Mouse (Mus musculus): ENCODE data around the gene Pilra. TPM values are rescaled to one million over a fixed set of nuclear protein-coding genes. Genes with fewer than 3 reads are reported as not detected.
A peak's percentile ranks its signal among the peaks of the same experiment; 100 is the strongest.

The Pilra gene
- total RNA-seq, 2 experiments from 2014 or later = 6.9 to 10.5 TPM

- no peak for ATAC-seq (replicated peaks; ENCODE audit: poor library complexity)
Measured at GRCm38 (mm10) chr5:137781661-137782060, 54.4 kb downstream of the Pilra start.

DNA sequence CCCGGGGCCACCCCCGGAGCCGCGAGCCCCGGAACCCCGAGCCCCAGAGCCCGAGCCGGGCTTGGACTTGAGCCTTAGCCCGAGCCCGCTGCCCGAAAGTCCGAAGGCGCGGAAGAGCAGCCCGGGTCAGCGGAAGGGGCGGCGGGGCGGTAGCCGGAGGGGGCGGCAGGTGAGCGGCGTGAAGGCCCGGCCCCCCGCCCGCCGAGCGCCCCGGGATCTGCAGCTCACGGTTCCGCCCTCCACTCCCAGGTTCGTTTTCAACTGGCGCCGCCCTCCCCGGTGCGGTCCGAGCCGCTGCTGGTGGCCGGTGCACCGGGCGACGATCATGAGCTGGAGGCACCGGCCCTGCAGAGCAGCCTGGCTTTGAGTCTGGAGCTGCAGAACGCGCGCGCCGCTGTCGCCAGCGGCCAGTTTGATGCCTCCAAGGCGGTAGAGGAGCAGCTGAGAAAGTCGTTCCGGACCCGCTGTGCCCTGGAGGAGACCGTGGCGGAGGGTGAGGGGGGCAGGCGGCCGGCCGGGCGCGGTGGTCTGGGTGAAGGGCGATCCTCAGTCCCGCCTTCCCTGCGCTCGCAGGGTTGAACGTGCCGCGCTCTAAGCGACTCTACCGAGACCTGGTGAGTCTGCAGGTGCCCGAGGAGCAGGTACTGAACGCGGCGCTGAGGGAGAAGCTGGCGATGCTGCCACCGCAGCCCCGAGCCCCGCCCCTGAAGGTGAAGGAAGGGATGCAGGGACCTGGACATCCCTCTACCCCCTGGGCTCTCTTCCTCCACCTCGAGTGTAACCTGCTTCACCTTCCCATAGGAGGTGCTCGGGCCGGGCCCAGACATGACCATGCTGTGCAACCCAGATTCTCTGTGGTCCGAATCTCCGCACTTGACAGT, 56.8 kb downstream of the Pilra start:
- peak; percentile 16; the same call in 1 of the 2 replicates for ATAC-seq (replicated peaks; ENCODE audit: poor library complexity)

- peak; percentile 93 for ATAC-seq (replicated peaks; ENCODE audit: poor library complexity)
Measured at GRCm38 (mm10) chr5:137778635-137779034, 57.4 kb downstream of the Pilra start, which contains the start of gene Ppp1r35. Gene Ppp1r35, plus strand, starts transcription at chr5:137778849.

GRCm38 (mm10) chr5:137777267-137777845, 58.7 kb downstream of the Pilra start:
- ATAC-seq (replicated peaks; ENCODE audit: poor library complexity) = no peak

DNA sequence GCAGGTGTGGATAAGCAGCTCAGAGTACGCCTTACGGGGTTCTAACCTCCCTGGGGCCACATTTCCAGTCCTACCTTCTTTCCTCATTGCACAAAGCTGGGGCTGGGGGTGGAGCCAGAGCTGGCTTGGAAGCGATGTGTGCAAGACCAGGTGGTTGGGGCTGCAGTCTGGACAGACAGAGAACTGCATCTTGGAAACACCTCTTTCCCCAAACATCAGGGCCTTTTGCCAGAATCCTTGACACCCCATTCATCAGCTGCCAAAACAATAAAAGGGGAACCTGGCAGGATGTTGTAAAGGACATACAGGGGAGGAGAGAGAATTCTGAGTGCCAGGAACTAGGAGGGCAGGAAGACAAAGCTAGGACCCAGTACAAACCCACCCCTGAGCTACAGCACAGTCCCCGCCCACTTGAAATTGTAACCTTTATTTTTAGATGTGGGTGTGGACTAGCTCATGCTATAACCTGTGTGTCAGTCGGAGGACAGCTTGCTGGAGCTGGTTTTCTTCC, 59.6 kb downstream of the Pilra start:
- ATAC-seq (replicated peaks; ENCODE audit: poor library complexity) = peak; percentile 46

DNA sequence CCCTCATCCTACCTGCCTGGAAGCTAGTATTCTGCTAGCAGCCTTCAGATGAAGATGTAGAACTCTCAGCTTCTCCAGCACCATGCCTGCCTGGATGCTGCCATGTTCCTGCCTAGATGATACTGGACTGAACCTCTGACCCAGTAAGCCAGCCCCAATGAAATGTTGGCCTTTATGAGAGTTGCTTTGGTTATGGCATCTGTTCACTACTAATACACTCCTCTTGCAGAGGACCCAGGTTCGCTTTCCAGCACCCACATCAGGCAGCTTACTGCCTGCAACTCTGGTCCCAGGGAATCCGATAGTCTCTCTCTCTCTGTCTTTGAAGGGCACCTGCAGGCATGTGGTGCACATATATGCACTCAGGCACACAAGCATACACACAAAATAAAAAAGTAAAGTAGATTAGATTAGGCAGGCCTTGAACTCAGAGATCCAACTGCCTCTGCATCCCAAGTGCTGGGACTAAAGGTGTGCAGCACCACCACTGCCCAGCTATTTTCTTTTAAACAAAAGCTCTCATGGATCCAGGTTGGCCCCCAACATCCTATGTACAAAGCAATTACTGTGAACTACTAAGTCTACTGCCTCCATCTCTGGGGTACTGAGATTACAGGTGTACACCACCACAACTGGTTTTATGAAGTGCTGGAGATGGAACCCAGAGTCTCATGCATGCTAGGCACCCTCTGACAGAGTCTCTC, 60.3 kb downstream of the Pilra start:
- no peak for ATAC-seq (replicated peaks; ENCODE audit: poor library complexity)

DNA sequence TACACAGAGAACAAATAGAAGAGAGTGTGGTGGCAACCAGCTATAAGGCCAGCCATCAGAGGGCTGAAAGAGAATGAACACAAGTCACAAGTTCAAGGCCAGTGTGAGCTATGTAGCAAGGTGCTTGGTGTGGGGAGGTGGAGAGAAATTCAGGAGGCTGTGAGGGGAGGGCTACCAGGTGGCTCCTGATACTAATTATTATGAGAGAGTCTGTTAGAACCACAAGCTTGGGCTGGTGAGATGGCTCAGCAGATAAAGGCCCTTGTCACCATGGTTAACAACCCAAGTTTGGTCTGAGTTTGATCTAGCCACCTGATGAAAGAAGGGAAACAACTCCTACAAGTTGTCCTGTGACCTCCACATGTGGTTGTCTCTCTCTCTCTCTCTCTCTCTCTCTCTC, 63.3 kb downstream of the Pilra start:
- peak; percentile 32 for ATAC-seq (replicated peaks; ENCODE audit: poor library complexity)

Other genes starting within 250 kb of the Pilra start
- gene Mospd3, start 235.2 kb downstream of the Pilra start, total RNA-seq (2015) = 95.4 and 97.5 TPM in 2 replicates
- 3.6 and 5.5 TPM in 2 replicates for gene Mospd3, start 235.2 kb downstream of the Pilra start, total RNA-seq (2017)
- not detected in 2 replicates for gene Pcolce, start 222.5 kb downstream of the Pilra start, total RNA-seq (2015)
- gene Pcolce, start 222.5 kb downstream of the Pilra start, total RNA-seq (2017) = not detected in 2 replicates
- gene Fbxo24, start 207.3 kb downstream of the Pilra start, total RNA-seq (2015) = not detected in 2 replicates
- 0.21 TPM in 1 of 2 replicates, not detected in the other for gene Fbxo24, start 207.3 kb downstream of the Pilra start, total RNA-seq (2017)
- 37.8 and 38.0 TPM in 2 replicates for gene Lrch4, start 207.2 kb downstream of the Pilra start, total RNA-seq (2015)
- 27.3 and 29.5 TPM in 2 replicates for gene Lrch4, start 207.2 kb downstream of the Pilra start, total RNA-seq (2017)
- 5.5 and 8.3 TPM in 2 replicates for gene Gm20605, start 207.1 kb downstream of the Pilra start, total RNA-seq (2015)
- 4.3 and 8.0 TPM in 2 replicates for gene Gm20605, start 207.1 kb downstream of the Pilra start, total RNA-seq (2017)
- 24.9 and 29.5 TPM in 2 replicates for gene Sap25, start 194.9 kb downstream of the Pilra start, total RNA-seq (2015)
- 14.2 and 18.0 TPM in 2 replicates for gene Sap25, start 194.9 kb downstream of the Pilra start, total RNA-seq (2017)
- not detected in 2 replicates for gene Irs3, start 190.6 kb downstream of the Pilra start, total RNA-seq (2015)
- not detected in 2 replicates for gene Irs3, start 190.6 kb downstream of the Pilra start, total RNA-seq (2017)
- 8.6 and 9.8 TPM in 2 replicates for gene Agfg2, start 151.6 kb downstream of the Pilra start, total RNA-seq (2015)
- gene Agfg2, start 151.6 kb downstream of the Pilra start, total RNA-seq (2017) = 10.5 and 14.2 TPM in 2 replicates
- gene Nyap1, start 94.7 kb downstream of the Pilra start, total RNA-seq (2015) = 0.02 and 0.05 TPM in 2 replicates
- gene Nyap1, start 94.7 kb downstream of the Pilra start, total RNA-seq (2017) = 0.07 and 0.17 TPM in 2 replicates
- 39.6 and 58.5 TPM in 2 replicates for gene Tsc22d4, start 90.6 kb downstream of the Pilra start, total RNA-seq (2015)
- 92.1 and 96.5 TPM in 2 replicates for gene Tsc22d4, start 90.6 kb downstream of the Pilra start, total RNA-seq (2017)
- gene Ppp1r35, start 57.4 kb downstream of the Pilra start, total RNA-seq (2015) = 64.5 and 77.4 TPM in 2 replicates
- 38.4 and 38.6 TPM in 2 replicates for gene Ppp1r35, start 57.4 kb downstream of the Pilra start, total RNA-seq (2017)
- gene Mepce, start 48.6 kb downstream of the Pilra start, total RNA-seq (2015) = 34.6 and 37.4 TPM in 2 replicates
- 13.8 and 16.7 TPM in 2 replicates for gene Mepce, start 48.6 kb downstream of the Pilra start, total RNA-seq (2017)
- gene Zcwpw1, start 48.5 kb downstream of the Pilra start, total RNA-seq (2015) = 6.2 and 9.1 TPM in 2 replicates
- gene Zcwpw1, start 48.5 kb downstream of the Pilra start, total RNA-seq (2017) = 10.5 and 11.8 TPM in 2 replicates
- gene Pilrb1, start 21.8 kb upstream of the Pilra start, total RNA-seq (2015) = 15.7 and 16.8 TPM in 2 replicates
- 11.6 and 19.9 TPM in 2 replicates for gene Pilrb1, start 21.8 kb upstream of the Pilra start, total RNA-seq (2017)
- gene Pilrb2, start 35.5 kb upstream of the Pilra start, total RNA-seq (2015) = 20.2 and 43.2 TPM in 2 replicates
- 9.6 and 14.9 TPM in 2 replicates for gene Pilrb2, start 35.5 kb upstream of the Pilra start, total RNA-seq (2017)
- gene Cyp3a13, start 85.3 kb upstream of the Pilra start, total RNA-seq (2015) = not detected in 2 replicates
- gene Cyp3a13, start 85.3 kb upstream of the Pilra start, total RNA-seq (2017) = not detected in 2 replicates
- gene Gjc3, start 126.8 kb upstream of the Pilra start, total RNA-seq (2015) = not detected in 2 replicates
- not detected in 2 replicates for gene Gjc3, start 126.8 kb upstream of the Pilra start, total RNA-seq (2017)
- gene Azgp1, start 145.2 kb upstream of the Pilra start, total RNA-seq (2015) = not detected in 2 replicates
- gene Azgp1, start 145.2 kb upstream of the Pilra start, total RNA-seq (2017) = not detected in 2 replicates
- not detected in 2 replicates for gene Smok3a, start 185.0 kb upstream of the Pilra start, total RNA-seq (2015)
- not detected in 2 replicates for gene Smok3a, start 185.0 kb upstream of the Pilra start, total RNA-seq (2017)
- not detected in 2 replicates for gene Smok3b, start 185.1 kb upstream of the Pilra start, total RNA-seq (2015)
- not detected in 2 replicates for gene Smok3b, start 185.1 kb upstream of the Pilra start, total RNA-seq (2017)
- gene Smok3c, start 216.9 kb upstream of the Pilra start, total RNA-seq (2015) = not detected in 2 replicates
- not detected in 2 replicates for gene Smok3c, start 216.9 kb upstream of the Pilra start, total RNA-seq (2017)
- gene Zkscan1, start 248.8 kb upstream of the Pilra start, total RNA-seq (2015) = 26.0 and 30.1 TPM in 2 replicates
- gene Zkscan1, start 248.8 kb upstream of the Pilra start, total RNA-seq (2017) = 19.9 and 25.2 TPM in 2 replicates